Mouse (Mus musculus) left cerebral cortex, adult 9 months (tissue): ENCODE measurements around the gene Casp8.
"Not testable (repeated sequence)": the region's sequence is repeated elsewhere in the genome, so short reads cannot be mapped to it uniquely, and the experiment has no call there.

Source experiments
- DNase-seq, 2 experiments: peaks; one replicate each; pipeline ENCODE4 v3.0.0; 2022; ENCODE audit warnings: low spot score in 2 of 2

Gene Casp8

GRCm38 (mm10) chr1:58800644-58801043, 5.5 kb downstream of the Casp8 start:
- not testable (repeated sequence) for DNase-seq

- DNase-seq: no peak
These were observed 6.5 kb downstream of the Casp8 start for GRCm38 (mm10) chr1:58801558-58802285.

GRCm38 (mm10) chr1:58802322-58803273, 7.4 kb downstream of the Casp8 start:
- DNase-seq: peak in 1 of 2 experiments; percentile 14

GRCm38 (mm10) chr1:58803531-58803930, 8.4 kb downstream of the Casp8 start:
- no peak for DNase-seq

- DNase-seq: no peak
These were observed 11.5 kb downstream of the Casp8 start for GRCm38 (mm10) chr1:58806651-58807050.

- no peak for DNase-seq
These were observed 31.1 kb downstream of the Casp8 start for GRCm38 (mm10) chr1:58826319-58826718.

- DNase-seq: peak in 1 of 2 experiments; percentile 61
These were observed 35.6 kb downstream of the Casp8 start for GRCm38 (mm10) chr1:58830741-58831140.

- DNase-seq: no peak
These were observed 37.0 kb downstream of the Casp8 start for GRCm38 (mm10) chr1:58832198-58832597.

- DNase-seq: not testable (repeated sequence)
These were observed 61.6 kb downstream of the Casp8 start for GRCm38 (mm10) chr1:58856811-58857210.

GRCm38 (mm10) chr1:58859131-58859530, 64.0 kb downstream of the Casp8 start:
- DNase-seq: not testable (repeated sequence)

- DNase-seq: not testable (repeated sequence)
These were observed 64.7 kb downstream of the Casp8 start for GRCm38 (mm10) chr1:58859738-58860365.

- not testable (repeated sequence) for DNase-seq
These were observed 65.4 kb downstream of the Casp8 start for GRCm38 (mm10) chr1:58860586-58860985.

- DNase-seq: not testable (repeated sequence)
These were observed 81.3 kb downstream of the Casp8 start for GRCm38 (mm10) chr1:58876500-58876899.

- not testable (repeated sequence) for DNase-seq
These were observed 84.1 kb downstream of the Casp8 start for GRCm38 (mm10) chr1:58879291-58879690.

- DNase-seq: not testable (repeated sequence)
These were observed 88.1 kb downstream of the Casp8 start for GRCm38 (mm10) chr1:58883279-58883678.

GRCm38 (mm10) chr1:58885646-58886045, 90.5 kb downstream of the Casp8 start:
- DNase-seq: no peak

- DNase-seq: no peak
These were observed 94.8 kb downstream of the Casp8 start for GRCm38 (mm10) chr1:58889826-58890546.

- not testable (repeated sequence) for DNase-seq
These were observed 95.6 kb downstream of the Casp8 start for GRCm38 (mm10) chr1:58890697-58891290.

GRCm38 (mm10) chr1:58891481-58892170, 96.5 kb downstream of the Casp8 start:
- DNase-seq: not testable (repeated sequence)

GRCm38 (mm10) chr1:58892386-58892785, 97.2 kb downstream of the Casp8 start:
- DNase-seq: not testable (repeated sequence)
